Mouse (Mus musculus): ENCODE measurements around the gene Macf1. TPM values are rescaled to one million over a fixed set of nuclear protein-coding genes. Genes with fewer than 3 reads are reported as not detected.
A peak's percentile ranks its signal among the peaks of the same experiment; 100 is the strongest.

Gene Macf1
- polyA plus RNA-seq, 2 experiments from 2014 or later = 161 to 185 TPM

DNA sequence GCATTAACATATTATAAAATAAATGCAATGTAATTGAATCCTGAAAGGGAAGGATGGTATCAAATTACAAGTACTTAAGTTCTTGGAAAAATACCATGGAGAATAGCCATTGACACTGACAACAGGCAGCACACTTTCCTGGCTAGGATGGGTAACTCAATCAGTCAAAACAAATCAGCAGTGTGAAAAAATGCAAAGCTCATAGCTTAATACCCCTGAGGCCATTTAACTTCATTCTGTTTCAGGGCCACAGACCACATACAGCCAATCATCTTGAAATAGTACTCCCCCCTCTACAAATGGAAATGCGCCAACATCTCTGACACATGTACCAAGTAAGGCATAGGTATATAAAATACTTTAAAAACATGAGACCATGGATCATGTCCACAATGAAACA lies 281.9 kb downstream of the Macf1 start:
- no peak for ATAC-seq

GRCm38 (mm10) chr4:123401265-123401664 lies 282.9 kb downstream of the Macf1 start:
- ATAC-seq = no peak

- no peak for ATAC-seq
Measured at GRCm38 (mm10) chr4:123397643-123398434, 286.3 kb downstream of the Macf1 start.

DNA sequence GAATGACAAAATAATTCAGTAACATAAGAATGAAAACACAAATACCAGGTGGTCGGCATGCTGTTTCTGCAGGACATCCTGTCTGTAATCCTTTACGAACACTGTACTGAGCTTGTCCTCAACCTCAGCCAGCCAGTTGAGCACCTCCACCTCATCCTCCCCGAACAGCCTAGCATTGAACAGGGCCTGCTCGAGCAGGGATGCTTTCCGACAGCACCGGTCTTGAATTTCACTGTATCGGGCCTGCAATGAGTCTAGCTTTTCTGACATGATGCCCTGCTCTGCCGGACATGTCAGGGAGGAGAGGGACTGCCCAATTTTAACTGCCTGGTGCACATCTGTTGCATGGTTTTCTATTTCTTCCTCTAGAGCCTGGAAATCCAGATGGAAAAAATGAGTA lies 287.1 kb downstream of the Macf1 start:
- no peak for ATAC-seq

GRCm38 (mm10) chr4:123395435-123396000 lies 288.6 kb downstream of the Macf1 start:
- ATAC-seq = no peak

DNA sequence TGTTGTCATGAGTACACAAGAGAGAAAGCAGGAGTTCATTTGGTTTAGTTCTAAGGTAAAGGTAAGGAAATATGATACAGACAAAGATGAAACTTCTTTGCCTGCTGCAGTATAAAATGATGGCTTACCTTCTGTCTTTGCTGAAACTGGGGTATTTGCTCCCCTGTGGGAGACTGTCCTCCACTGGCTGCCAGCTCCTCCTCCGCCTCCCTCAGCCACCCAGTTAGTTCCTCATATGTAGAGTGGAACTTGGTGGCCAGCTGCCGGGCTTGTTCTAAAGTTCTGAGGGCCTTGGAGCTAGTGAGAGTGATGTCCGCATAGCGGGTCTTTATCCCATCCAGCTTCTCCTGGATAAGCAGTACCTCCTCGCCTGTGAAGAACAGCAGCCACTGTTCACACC lies 289.3 kb downstream of the Macf1 start:
- ATAC-seq = no peak

- ATAC-seq = no peak
Measured at GRCm38 (mm10) chr4:123394269-123394668, 289.9 kb downstream of the Macf1 start.

GRCm38 (mm10) chr4:123393004-123393403 lies 291.2 kb downstream of the Macf1 start:
- ATAC-seq = no peak

DNA sequence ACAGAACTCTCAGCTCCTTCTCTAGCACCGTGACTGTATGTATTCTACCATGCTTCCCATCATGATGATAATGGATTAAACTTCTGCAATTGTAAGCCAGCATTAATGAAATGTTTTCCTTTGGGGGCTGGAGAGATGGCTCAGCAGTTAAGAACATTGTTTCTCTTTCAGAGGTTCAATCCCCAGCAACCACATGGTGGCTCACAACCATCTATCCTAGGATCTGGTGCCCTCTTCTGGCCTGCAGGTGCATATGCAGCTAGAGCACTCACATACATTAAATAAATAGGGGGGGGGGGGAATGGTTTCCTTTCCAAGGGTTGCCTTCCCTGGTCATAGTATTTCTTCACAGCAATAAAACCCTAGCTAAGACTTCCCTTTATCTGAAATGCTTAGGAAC lies 292.0 kb downstream of the Macf1 start:
- peak; percentile 67 for ATAC-seq

GRCm38 (mm10) chr4:123385028-123385427 lies 299.1 kb downstream of the Macf1 start:
- ATAC-seq = no peak

DNA sequence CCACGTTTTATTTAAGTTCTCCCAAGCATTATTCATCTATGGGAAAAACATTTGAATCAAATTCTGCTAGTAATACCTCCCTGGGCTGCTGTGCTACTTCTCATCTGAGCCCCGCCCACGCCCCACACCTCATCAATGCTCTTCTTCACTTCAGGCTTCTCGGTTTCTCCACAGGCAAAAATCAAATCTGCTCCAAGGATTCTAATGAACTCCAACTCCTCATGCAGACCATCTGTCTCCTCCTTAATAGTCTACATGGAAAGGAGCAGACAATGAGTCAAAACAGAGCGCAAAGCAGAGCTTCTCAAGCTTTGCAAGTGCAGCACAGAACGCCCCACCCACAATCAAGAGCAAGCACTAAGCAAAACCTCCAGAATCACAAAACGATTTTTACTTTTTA lies 301.0 kb downstream of the Macf1 start:
- no peak for ATAC-seq

GRCm38 (mm10) chr4:123382051-123382450 lies 302.1 kb downstream of the Macf1 start:
- no peak for ATAC-seq

GRCm38 (mm10) chr4:123381598-123381997 lies 302.6 kb downstream of the Macf1 start:
- ATAC-seq = no peak

- ATAC-seq = no peak
Measured at GRCm38 (mm10) chr4:123376031-123376430, 308.1 kb downstream of the Macf1 start.

- ATAC-seq = no peak
Measured at GRCm38 (mm10) chr4:123374316-123375008, 309.7 kb downstream of the Macf1 start.

DNA sequence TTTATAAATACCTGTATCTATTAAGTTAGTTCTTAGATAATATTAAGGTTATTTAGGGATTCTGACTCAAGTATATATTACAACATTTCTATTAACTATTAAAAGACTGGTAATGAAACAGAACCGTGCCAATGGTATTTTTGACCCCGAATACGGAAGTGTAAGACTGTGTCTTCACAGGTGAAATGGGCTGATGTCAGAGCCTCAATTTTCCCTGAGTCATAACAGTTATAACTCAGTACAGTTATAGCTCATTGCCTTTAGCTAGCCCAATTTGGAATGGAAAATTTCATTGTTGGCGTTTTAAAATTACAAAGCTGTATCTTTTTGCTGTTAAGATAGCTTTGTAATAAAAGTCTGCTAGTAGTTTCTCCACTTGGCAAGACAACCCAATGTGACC lies 320.6 kb downstream of the Macf1 start:
- ATAC-seq = no peak

- ATAC-seq = no peak
Measured at GRCm38 (mm10) chr4:123360771-123361170, 323.4 kb downstream of the Macf1 start.

GRCm38 (mm10) chr4:123358613-123359012 lies 325.5 kb downstream of the Macf1 start:
- ATAC-seq = no peak

GRCm38 (mm10) chr4:123355941-123356340 lies 328.2 kb downstream of the Macf1 start:
- no peak for ATAC-seq

DNA sequence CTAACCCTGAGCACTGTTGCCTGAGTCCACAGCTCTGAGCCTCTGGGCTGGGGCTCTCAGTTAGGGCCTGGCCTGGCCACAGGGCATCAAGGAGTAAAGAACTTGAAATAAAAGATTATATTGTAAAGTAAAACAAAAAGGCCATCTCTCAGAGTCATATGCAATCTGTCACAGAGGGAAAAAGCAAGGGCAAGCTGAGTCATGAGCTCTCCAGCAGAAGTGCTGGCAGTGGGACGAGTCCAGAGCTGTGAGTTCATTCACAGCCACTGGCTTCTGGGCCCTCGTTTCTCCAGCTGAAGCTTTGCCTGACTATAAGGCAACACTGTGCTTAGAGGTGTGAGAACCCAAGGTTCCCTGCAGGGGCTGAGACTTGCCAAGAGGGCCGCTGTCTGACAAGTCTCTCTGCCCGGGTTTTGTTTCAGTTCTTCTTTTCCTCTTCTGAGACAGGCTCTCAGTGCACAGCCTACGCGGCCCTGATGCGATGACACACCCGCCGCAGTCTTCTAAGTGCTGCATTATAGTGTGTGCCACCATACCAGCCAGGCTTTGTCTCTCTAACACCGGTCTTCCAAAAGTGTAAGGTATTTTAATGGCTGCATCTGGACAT lies 330.8 kb downstream of the Macf1 start:
- ATAC-seq = no peak

GRCm38 (mm10) chr4:123343471-123343789 lies 340.7 kb downstream of the Macf1 start:
- no peak for ATAC-seq

GRCm38 (mm10) chr4:123342642-123343470 lies 341.3 kb downstream of the Macf1 start, which contains the start of gene Bmp8a:
Bmp8a (minus strand) TSS chr4:123343252.
- peak; percentile 84 for ATAC-seq
